Mouse (Mus musculus) liver, adult 2 months (tissue): ENCODE data around the gene Cdh22.

Experiments
- CTCF ChIP-seq: fragments of 200-500 bp; IDR thresholded peaks from 2 replicates; pipeline ENCODE4 v1.5.1; 2011; ENCODE audit warnings: low read depth, low read length, control low read depth
- POLR2A ChIP-seq: fragments of 200-500 bp; IDR thresholded peaks from 2 replicates; pipeline ENCODE4 v1.6.1; 2011; ENCODE audit warnings: low read length, control low read depth; ENCODE audit not compliant: insufficient read depth; ENCODE audit errors: extremely low read depth

GRCm38 (mm10) chr2:165126896-165127562 is 107.6 kb downstream of the Cdh22 start:
- TF ChIP-seq POLR2A (no peak), CTCF (no peak)
